Mouse (Mus musculus) Patski (cell line): Measurements from ENCODE around the gene D430042O09Rik. TPM values are rescaled to one million over a fixed set of nuclear protein-coding genes. Genes with fewer than 3 reads are reported as not detected.

Source experiments
- ATAC-seq: fragments of 100-300 bp; one replicate; pipeline ENCODE4 v1.8.0; 2021
- CTCF ChIA-PET: fragments of 350-600 bp; sonication (Branson Sonifier 250); formaldehyde crosslinking; loops from one replicate; lab custom pipeline; 2022; ENCODE audit warnings: inconsistent platforms; lab: Charles Lee
- POLR2A ChIA-PET: fragments of 350-600 bp; sonication (Branson Sonifier 250); formaldehyde crosslinking; loops from one replicate; lab custom pipeline; 2022; ENCODE audit warnings: antibody characterized with exemption, inconsistent platforms; lab: Charles Lee
- DNase-seq: peaks from one replicate; pipeline ENCODE4 v3.0.0-alpha.2; 2011; ENCODE audit warnings: low read depth, low spot score
- H3K27me3 ChIP-seq: fragments of 371-371 bp; one replicate; pipeline ENCODE4 v1.5.1; 2021
- CTCF ChIP-seq: fragments of 100-300 bp; IDR thresholded peaks from one replicate; pipeline ENCODE4 v1.5.1; 2021
- in situ Hi-C: fragments of 300-500 bp; cut with MboI; formaldehyde crosslinking; loops from 3 replicates; pipeline ENCODE4 v1.11.1; 2018; ENCODE audit warnings: low pct_unique_long_range_greater_than_20kb, mixed read lengths
- polyA plus RNA-seq: library from polyadenylated mRNA; unstranded; gene quantifications from one replicate; pipeline ENCODE4 v1.2.3, GENCODE M21; 2021

The D430042O09Rik gene
- polyA plus RNA-seq, 1 experiment from 2014 or later: 11.6 TPM

GRCm38 (mm10) chr7:125736366-125737015 lies 28.8 kb downstream of the D430042O09Rik start:
- ChIA-PET POLR2A (no interaction called here), CTCF (no interaction called here)
- ATAC-seq (no peak), DNase-seq (no peak)
- in situ Hi-C loops: no loop called here
- H3K27me3 ChIP-seq: no peaks in the 10 kb centered on the region
- TF ChIP-seq CTCF: no peak

GRCm38 (mm10) chr7:125740521-125740920 lies 32.8 kb downstream of the D430042O09Rik start:
- DNase-seq (no peak), ATAC-seq (no peak)
- POLR2A ChIA-PET: interaction anchor here (0.9 kb wide), 1 partner anchor 346 kb away, joined by 3 read pairs; no protein-coding TSS in a partner anchor
- CTCF ChIA-PET: no interaction called here
- in situ Hi-C loops: no loop called here
- H3K27me3 ChIP-seq: no peaks in the 10 kb centered on the region
- no peak for TF ChIP-seq CTCF

- DNase-seq (no peak), ATAC-seq (no peak)
- ChIA-PET CTCF (no interaction called here), POLR2A (interaction anchor here (0.9 kb wide), 1 partner anchor 346 kb away, joined by 3 read pairs; no protein-coding TSS in a partner anchor)
- no peak for TF ChIP-seq CTCF
- in situ Hi-C loops: no loop called here
- no peaks in the 10 kb centered on the region for H3K27me3 ChIP-seq
Measured at GRCm38 (mm10) chr7:125741271-125741703, 33.6 kb downstream of the D430042O09Rik start.

- ChIA-PET POLR2A (no interaction called here), CTCF (interaction anchor here (0.7 to 2.0 kb wide), 3 partner anchors 14 to 345 kb away, joined by 3 to 5 read pairs (median 3); no protein-coding TSS in a partner anchor)
- no peak for TF ChIP-seq CTCF
- H3K27me3 ChIP-seq: no peaks in the 10 kb centered on the region
- no peak for DNase-seq
- in situ Hi-C loops: loop anchor here (5.0 kb wide), 1 partner anchor 343 kb away; no protein-coding TSS in a partner anchor
- no peak for ATAC-seq
Measured at GRCm38 (mm10) chr7:125744774-125745173, 37.1 kb downstream of the D430042O09Rik start.

- no peaks in the 10 kb centered on the region for H3K27me3 ChIP-seq
- in situ Hi-C loops: loop anchor here (5.0 kb wide), 1 partner anchor 341 kb away; no protein-coding TSS in a partner anchor
- TF ChIP-seq CTCF: no peak
- CTCF ChIA-PET: interaction anchor here (0.9 to 2.0 kb wide), 7 partner anchors 9 to 343 kb away, joined by 3 to 5 read pairs (median 3); no protein-coding TSS in a partner anchor
- ATAC-seq (no peak), DNase-seq (no peak)
- POLR2A ChIA-PET: no interaction called here
Measured at GRCm38 (mm10) chr7:125746621-125747315, 39.1 kb downstream of the D430042O09Rik start.

- DNase-seq (no peak), ATAC-seq (no peak)
- H3K27me3 ChIP-seq: no peaks in the 10 kb centered on the region
- ChIA-PET POLR2A (no interaction called here), CTCF (interaction anchor here (0.9 to 1.4 kb wide), 7 partner anchors 8 to 340 kb away, joined by 3 to 4 read pairs (median 3); no protein-coding TSS in a partner anchor)
- TF ChIP-seq CTCF: peak; percentile 56
- in situ Hi-C loops: loop anchor here (5.0 kb wide), 1 partner anchor 340 kb away; no protein-coding TSS in a partner anchor
Measured at GRCm38 (mm10) chr7:125747316-125747690, 39.6 kb downstream of the D430042O09Rik start.

- DNase-seq (no peak), ATAC-seq (no peak)
- in situ Hi-C loops: loop anchor here (5.0 kb wide), 1 partner anchor 339 kb away; no protein-coding TSS in a partner anchor
- TF ChIP-seq CTCF: peak; percentile 75
- POLR2A ChIA-PET: no interaction called here
- CTCF ChIA-PET: interaction anchor here (0.9 to 1.9 kb wide), 6 partner anchors 10 to 350 kb away, joined by 3 to 6 read pairs (median 4); no protein-coding TSS in a partner anchor
- H3K27me3 ChIP-seq: no peaks in the 10 kb centered on the region
Measured at GRCm38 (mm10) chr7:125748186-125748585, 40.5 kb downstream of the D430042O09Rik start.

- no peak for TF ChIP-seq CTCF
- CTCF ChIA-PET: interaction anchor here (0.9 to 1.2 kb wide), 3 partner anchors 10 to 337 kb away, joined by 3 read pairs; no protein-coding TSS in a partner anchor
- ATAC-seq: no peak
- no peak for DNase-seq
- POLR2A ChIA-PET: no interaction called here
- H3K27me3 ChIP-seq: no peaks in the 10 kb centered on the region
- in situ Hi-C loops: no loop called here
Measured at GRCm38 (mm10) chr7:125752699-125753325, 45.1 kb downstream of the D430042O09Rik start.

GRCm38 (mm10) chr7:125753326-125753715 lies 45.6 kb downstream of the D430042O09Rik start:
- ATAC-seq (no peak), DNase-seq (no peak)
- H3K27me3 ChIP-seq: no peaks in the 10 kb centered on the region
- in situ Hi-C loops: no loop called here
- TF ChIP-seq CTCF: no peak
- ChIA-PET POLR2A (no interaction called here), CTCF (interaction anchor here (0.9 to 1.2 kb wide), 2 partner anchors 10 to 16 kb away, joined by 3 read pairs; no protein-coding TSS in a partner anchor)

GRCm38 (mm10) chr7:125756806-125757205 lies 49.1 kb downstream of the D430042O09Rik start:
- ChIA-PET POLR2A (no interaction called here), CTCF (no interaction called here)
- no peak for ATAC-seq
- no peaks in the 10 kb centered on the region for H3K27me3 ChIP-seq
- TF ChIP-seq CTCF: no peak
- in situ Hi-C loops: no loop called here
- no peak for DNase-seq
